Mouse (Mus musculus) ZHBTc4 (cell line): ENCODE measurements around the gene Prkab2.

Source experiments
- DNase-seq: peaks from one replicate; pipeline ENCODE4 v3.0.0-alpha.2; 2011; ENCODE audit warnings: low read depth, low spot score

The Prkab2 gene

DNA sequence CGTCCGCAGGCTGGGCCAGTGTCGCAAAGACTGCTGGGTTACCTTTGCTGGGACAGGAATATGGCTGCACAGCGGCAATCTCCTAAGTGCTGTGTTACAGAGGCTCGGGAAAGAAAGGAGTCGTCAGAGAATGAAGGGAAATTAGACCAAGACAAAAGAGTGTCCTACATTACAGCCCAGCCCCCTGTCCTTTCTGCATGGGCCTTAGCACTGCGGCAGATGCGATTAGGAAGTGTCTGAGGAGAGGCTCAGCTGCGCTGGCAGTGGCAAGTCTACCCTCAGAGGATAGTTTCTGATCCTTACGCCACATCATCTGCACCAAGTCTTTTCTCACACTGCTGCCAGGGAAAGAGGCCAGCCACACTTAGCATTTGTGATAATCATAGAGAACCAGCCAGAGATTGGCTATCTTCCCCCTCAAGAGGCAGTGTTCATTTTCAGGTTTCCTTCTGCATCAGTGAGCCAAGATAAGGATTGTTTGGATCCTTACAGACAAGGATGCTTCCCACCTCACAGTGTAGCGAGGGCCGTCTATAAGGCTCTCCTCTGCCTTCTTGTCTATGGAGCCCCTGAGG lies 33.5 kb downstream of the Prkab2 start:
- DNase-seq = no peak

DNA sequence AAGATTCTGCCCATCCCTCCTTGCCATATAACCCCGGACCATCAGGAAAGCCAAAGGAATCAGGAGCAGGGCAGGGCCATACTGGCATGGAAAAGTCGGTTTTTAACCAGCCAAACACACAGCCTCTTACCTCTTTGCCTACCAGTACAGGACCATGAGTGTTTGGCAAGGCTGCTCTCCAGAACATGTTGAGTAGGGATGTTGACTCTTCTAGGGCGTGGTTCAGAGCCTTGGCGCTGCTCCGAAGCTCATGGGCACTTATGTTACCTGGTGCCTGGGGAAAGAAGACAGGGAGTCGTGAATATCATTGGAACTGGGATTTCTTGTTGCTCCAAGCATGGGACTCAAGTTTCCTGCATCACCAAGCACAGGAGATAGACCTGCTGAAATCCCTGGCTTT lies 35.8 kb downstream of the Prkab2 start:
- no peak for DNase-seq

DNA sequence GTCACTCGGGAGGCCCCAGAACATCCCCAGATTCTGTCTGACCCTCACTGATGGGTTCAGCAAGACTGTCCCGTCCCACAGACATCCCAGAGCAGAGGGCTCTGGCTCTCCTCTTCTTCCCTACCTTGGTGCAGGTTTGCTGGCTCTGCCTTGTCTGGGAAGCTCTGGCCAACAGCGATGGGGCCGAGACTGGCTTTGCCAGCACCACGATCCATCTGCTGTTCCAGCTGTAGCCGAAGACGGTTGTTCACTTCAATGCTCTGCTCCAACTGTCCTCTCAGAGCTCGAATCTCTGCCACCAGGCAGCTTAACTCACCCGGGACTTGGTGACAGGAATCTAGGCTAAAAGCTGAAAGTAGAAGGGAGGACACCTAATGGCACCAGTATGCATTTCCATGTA lies 38.9 kb downstream of the Prkab2 start:
- DNase-seq = no peak

DNA sequence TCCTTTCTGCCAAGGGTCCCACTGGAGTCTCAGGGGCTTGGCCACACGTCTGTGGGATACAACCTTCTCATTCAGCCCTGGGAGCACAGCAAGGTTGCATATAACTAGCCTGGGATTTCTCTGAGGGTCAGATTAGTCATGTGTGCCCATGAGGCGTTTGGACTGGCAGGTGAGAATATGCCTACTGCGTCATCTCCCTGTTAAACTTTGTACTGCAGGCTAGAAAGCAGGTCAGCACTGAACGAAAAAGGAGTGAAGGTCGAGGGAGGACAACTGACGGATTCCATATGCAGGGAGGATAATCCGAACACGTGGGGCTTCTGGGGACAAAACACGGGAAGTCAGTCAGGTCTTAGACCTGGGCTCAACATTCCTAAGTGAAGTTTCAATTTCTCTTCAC lies 39.3 kb downstream of the Prkab2 start:
- no peak for DNase-seq

DNA sequence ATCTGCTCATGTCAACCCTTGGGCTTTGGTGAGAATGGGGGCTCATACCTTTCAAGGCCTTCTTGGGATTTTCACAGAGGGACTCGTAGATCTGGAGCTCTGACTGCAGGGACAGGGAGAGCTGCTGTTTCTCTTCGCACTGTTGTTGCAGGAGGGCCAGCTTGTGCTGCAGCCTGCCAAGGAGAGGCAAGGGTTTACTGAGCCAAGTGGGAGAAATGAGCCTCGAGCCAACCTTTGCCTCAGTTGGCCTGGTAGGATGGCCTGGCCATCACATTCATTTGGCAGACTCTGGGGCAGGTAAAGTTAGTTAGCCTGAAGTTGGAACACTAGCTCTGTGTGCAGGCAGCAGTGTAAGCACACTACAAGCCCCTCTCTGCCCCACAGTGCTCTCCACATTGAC lies 41.1 kb downstream of the Prkab2 start:
- no peak for DNase-seq

DNA sequence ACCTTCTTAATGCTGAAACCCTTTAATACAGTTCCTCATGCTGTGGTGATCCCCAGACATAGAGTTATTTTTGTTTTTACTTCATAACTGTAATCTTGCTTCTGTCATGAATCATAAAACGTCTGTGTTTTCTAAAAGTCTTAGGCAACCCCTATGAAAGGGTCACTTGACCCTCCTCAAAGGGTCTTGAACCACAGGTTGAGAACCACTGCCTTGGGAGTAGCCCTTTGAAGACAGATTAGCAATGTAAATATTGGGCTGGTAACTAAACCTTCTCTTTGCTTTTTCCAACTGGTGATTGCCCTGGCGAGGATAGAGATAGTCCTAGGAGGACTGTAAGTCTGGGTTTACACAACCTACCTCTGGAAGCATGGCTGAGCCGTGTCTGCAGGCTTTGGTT lies 43.2 kb downstream of the Prkab2 start:
- no peak for DNase-seq

DNA sequence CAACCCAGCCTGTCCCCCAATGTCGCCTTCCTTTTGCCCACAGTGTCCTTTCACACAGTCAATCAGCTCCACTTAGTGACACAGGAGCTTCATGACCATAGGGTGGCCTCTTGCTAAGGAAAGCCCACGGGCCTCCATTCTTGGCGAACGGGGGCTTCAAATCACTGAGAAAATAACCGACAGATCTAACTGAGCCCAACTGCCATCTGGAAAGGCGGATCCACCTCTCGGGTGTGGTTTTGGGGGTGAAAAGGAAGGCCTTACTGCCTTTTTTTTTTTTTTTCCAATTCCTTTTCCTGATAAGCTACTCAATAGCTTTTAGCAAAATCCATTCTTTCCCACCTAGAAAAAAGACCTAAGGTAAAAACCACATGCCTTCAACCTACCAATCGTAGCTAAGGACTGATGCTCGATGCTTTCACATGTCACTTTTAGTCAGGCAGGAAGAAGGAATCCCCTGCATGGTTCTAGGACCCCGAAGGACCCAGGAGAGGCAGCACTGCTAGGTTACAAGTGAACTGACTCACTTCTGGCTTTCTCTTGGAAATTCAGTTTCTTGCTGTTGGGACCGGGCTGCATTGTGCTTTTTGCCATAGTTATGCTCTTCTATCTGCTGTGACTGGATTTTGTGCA lies 44.6 kb downstream of the Prkab2 start:
- no peak for DNase-seq

DNA sequence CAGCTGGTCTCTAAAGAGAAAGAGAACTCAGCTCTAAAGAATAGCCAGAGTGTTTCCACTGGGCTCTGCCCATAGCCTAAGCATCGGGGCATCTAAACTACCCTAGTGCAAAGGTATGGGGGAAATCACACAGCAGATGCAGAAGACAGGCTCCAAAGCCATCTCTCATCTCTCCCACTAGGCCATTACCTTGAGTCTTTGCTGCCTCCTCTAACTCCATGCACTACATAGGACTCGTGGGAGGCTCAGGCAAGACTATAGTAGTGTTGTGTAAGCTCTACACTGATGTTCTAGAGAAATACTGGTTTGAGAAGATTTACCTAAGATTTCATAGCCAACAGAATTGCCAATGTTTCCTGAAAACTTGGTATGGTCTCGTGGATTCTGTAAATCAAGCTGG lies 47.5 kb downstream of the Prkab2 start:
- no peak for DNase-seq

DNA sequence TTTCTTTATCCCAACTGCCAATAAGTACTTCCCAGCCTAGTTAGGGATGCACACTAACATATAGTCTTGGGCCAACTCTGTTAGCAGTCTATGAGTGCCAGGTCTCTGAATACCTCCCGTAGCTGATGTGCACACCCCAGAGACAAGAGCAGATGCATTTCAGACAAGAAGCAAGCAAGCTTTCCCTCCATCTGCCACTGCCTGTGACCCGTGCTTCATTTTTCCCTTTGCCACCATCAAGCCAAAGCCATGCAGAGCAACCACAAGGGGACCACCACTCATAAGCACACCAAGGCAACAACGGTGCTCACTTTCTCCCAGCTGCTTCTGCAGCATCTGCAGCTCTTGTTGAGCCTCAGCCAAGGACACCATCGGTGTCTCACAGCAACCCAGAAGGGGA lies 48.6 kb downstream of the Prkab2 start:
- DNase-seq = no peak

DNA sequence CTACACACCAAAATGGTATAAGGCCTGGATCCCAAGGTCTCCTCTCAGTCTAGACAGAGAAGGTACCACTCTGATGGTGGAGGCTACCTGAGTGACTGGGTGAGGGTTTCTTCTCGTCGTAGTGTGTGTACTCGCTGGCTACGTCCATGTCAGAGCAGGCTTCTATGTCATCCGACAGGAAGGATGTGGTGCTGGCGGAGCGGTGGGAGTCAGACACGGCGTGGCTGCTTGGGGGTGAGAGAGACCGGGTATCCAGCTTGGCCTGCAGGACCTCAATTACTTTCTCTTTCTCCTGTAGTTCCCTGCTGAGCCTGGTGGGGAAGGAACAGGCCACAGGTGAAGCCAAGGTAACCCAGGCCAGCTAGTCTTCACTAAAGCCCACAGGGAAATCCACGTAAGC lies 52.1 kb downstream of the Prkab2 start:
- DNase-seq = peak; percentile 41

DNA sequence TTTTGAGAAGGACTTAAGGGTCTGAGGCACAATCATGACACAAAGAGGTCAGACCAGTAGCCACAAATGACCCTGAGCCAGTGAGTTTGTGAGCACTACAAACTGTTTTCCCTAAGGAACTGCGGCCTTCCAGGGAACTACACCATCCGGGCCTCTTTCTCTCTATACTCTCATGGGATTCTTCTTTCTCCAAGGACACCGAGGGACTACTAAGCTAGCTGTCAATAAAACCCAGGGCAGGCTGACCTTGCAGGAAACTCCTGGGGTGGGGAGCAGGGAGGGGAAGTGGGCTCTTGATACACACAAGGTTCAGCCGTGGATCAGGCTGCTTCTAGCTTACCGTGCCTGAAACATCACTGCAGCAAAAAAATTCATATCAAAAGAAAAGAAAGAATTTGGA lies 52.9 kb downstream of the Prkab2 start:
- no peak for DNase-seq

DNA sequence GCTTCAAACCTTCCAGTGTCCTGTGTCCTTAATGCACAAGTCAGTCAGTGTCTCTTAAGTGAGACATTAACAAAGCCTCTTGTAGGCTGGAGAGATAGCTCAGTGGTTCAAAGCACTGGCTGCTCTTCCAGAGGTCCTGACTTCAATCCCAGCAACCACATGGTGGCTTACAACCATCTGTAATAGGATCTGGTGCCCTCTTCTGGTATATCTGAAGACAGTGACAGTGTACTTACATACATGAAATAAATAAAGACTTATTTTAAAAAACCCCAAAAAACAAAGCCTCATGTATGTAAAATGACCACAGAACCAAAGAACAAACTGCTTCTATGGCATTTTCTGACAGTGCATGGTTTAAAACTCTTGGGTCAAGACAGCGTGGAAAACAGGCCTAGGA lies 57.9 kb downstream of the Prkab2 start:
- DNase-seq = no peak

DNA sequence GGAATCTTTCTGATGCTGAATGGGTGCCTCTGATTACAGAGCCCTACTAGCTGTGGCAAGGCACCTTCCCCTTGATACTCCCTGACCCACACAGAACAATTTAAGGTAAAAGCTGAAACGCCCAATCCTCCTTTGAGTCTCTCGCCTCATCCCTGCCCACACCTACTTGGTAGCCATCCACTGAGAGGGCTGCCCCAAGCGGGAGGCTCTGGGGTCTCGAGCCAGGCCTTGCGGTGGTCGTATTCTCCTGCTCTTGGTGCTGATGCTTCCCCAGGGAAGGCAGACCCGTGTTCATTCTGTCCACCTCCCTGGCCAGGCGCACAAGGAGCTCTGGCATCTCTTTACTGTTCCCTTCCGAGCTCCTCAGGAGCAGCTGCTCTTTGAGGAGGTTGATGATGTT lies 61.1 kb downstream of the Prkab2 start:
- DNase-seq = no peak
